Mouse (Mus musculus) skeletal muscle tissue, adult 2 months (tissue): ENCODE results near the gene Lingo2.
"Not testable (repeated sequence)": the region's sequence is repeated elsewhere in the genome, so short reads cannot be mapped to it uniquely, and the experiment has no call there.

ENCODE experiments used
- DNase-seq: peaks from one replicate; pipeline ENCODE4 v3.0.0-alpha.2; 2012; ENCODE audit warnings: low read depth, low spot score

Gene Lingo2

DNA sequence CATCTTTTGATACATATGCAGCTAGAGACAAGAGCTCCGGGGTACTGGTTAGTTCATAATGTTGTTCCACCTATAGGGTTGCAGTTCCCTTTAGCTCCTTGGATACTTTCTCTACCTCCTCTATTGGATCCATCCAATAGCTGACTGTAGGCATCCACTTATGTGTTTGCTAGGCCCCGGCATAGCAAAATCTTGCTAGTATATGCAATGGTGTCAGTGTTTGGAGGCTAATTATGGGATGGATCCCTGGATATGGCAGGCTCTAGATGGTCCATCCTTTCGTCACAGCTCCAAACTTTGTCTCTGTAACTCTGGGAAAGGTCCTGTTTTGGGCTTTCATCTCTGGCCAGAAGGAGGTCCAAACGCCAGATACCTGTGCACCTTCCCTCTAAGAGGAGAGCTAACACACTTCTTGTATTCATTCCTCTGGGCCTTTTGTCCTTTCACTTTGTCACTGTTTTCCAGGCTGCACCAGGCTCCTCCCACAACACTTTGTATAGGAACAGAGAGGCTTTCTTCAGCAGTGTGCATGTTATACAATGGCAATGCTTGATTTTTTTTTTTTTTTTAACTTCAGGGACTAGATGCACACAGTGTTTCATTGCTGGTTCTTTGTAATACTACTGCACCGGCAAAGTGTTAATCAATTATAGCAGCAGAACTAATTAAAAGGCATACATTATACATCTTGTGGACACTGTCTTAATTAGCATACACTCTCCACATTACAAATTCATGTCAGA is 1262.9 kb downstream of the Lingo2 start:
- not testable (repeated sequence) for DNase-seq
